Mouse (Mus musculus) layer of hippocampus, postnatal 10 days (tissue): ENCODE measurements around the gene Tpbpa. TPM values are rescaled to one million over a fixed set of nuclear protein-coding genes. Genes with fewer than 3 reads are reported as not detected.
"Not testable (repeated sequence)": the region's sequence is repeated elsewhere in the genome, so short reads cannot be mapped to it uniquely, and the experiment has no call there.

ENCODE experiments used
- DNase-seq, 2 experiments: peaks; one replicate each; pipeline ENCODE4 v3.0.0; 2021; ENCODE audit warnings: low spot score in 2 of 2
- long read RNA-seq: library from polyadenylated mRNA; stranded (forward); transcript quantifications from one replicate; pipeline ENCODE4 v2.0.0, GENCODE M21; 2023
- total RNA-seq, 2 experiments: library from RNA; stranded (reverse); gene quantifications; 2 replicates each; pipeline ENCODE4 v1.2.3; 2021

Tpbpa gene
- total RNA-seq, result not detected
- long read RNA-seq, result 0 reads

- not testable (repeated sequence) for DNase-seq
These were observed at the start of gene Tpbpa for GRCm38 (mm10) chr13:60941884-60942283. Tpbpa (minus strand) TSS chr13:60941984.

GRCm38 (mm10) chr13:60986915-60987314, 45.1 kb upstream of the Tpbpa start:
- not testable (repeated sequence) for DNase-seq

GRCm38 (mm10) chr13:60972319-60972718, 30.5 kb upstream of the Tpbpa start:
- not testable (repeated sequence) for DNase-seq

GRCm38 (mm10) chr13:60963985-60964384, 22.2 kb upstream of the Tpbpa start:
- DNase-seq, result not testable (repeated sequence)

- no peak for DNase-seq
These were observed 19.9 kb upstream of the Tpbpa start for GRCm38 (mm10) chr13:60961706-60962105.

GRCm38 (mm10) chr13:60936500-60936901, 5.3 kb downstream of the Tpbpa start, which contains the start of the genes Gm49391 and Ctla2a:
Gm49391 (minus strand) TSS chr13:60936571.
Ctla2a (minus strand) TSS chr13:60936625.
- no peak for DNase-seq

GRCm38 (mm10) chr13:60935490-60935889, 6.3 kb downstream of the Tpbpa start, which contains the start of gene Gm49393:
Gm49393 (minus strand) TSS chr13:60935590.
- not testable (repeated sequence) for DNase-seq

- not testable (repeated sequence) for DNase-seq
These were observed 37.0 kb downstream of the Tpbpa start, which contains the start of gene Tpbpb for GRCm38 (mm10) chr13:60904780-60905179. Tpbpb (minus strand) TSS chr13:60904880.

GRCm38 (mm10) chr13:60897328-60897727, 44.5 kb downstream of the Tpbpa start, which contains the start of gene Ctla2b:
Ctla2b (minus strand) TSS chr13:60897447.
- DNase-seq, result no peak

GRCm38 (mm10) chr13:60896794-60897193, 45.0 kb downstream of the Tpbpa start, which contains the start of gene Gm49392:
Gm49392 (minus strand) TSS chr13:60896894.
- not testable (repeated sequence) for DNase-seq

GRCm38 (mm10) chr13:60895406-60896160, 46.2 kb downstream of the Tpbpa start:
- DNase-seq, result no peak

- no peak for DNase-seq
These were observed 49.5 kb downstream of the Tpbpa start for GRCm38 (mm10) chr13:60892301-60892700.

Other genes starting within 250 kb of the Tpbpa start
- not detected for gene BC051665, start 155.6 kb downstream of the Tpbpa start, total RNA-seq
- gene Ctsll3, start 139.1 kb downstream of the Tpbpa start, total RNA-seq, result not detected
- gene 4930486L24Rik, start 77.5 kb downstream of the Tpbpa start, total RNA-seq, result not detected
- gene Gm49392, start 45.1 kb downstream of the Tpbpa start, total RNA-seq, result not detected
- 1 to 10 TPM; 2.0 to 2.6 TPM for gene Ctla2b, start 44.5 kb downstream of the Tpbpa start, total RNA-seq
- not detected for gene Tpbpb, start 37.1 kb downstream of the Tpbpa start, total RNA-seq
- not detected for gene Gm49393, start 6.4 kb downstream of the Tpbpa start, total RNA-seq
- gene Gm49391, start 5.4 kb downstream of the Tpbpa start, total RNA-seq, result 1 to 10 TPM in 1 of 2 experiments, not detected in 1; 2.1 TPM
- 10 to 100 TPM; 23.5 to 29.2 TPM for gene Ctla2a, start 5.4 kb downstream of the Tpbpa start, total RNA-seq
- not detected for gene Ctsj, start 64.0 kb upstream of the Tpbpa start, total RNA-seq
- gene Ctsq, start 98.6 kb upstream of the Tpbpa start, total RNA-seq, result not detected
- gene Ctsr, start 222.3 kb upstream of the Tpbpa start, total RNA-seq, result not detected